Mouse (Mus musculus) frontal cortex, postnatal 14 days (tissue): ENCODE results near the gene Rftn1.
"Not testable (repeated sequence)": the region's sequence is repeated elsewhere in the genome, so short reads cannot be mapped to it uniquely, and the experiment has no call there.

Experiments
- DNase-seq, 2 experiments: peaks; one replicate each; pipeline ENCODE4 v3.0.0; 2022; ENCODE audit warnings: low spot score in 2 of 2

The Rftn1 gene

DNA sequence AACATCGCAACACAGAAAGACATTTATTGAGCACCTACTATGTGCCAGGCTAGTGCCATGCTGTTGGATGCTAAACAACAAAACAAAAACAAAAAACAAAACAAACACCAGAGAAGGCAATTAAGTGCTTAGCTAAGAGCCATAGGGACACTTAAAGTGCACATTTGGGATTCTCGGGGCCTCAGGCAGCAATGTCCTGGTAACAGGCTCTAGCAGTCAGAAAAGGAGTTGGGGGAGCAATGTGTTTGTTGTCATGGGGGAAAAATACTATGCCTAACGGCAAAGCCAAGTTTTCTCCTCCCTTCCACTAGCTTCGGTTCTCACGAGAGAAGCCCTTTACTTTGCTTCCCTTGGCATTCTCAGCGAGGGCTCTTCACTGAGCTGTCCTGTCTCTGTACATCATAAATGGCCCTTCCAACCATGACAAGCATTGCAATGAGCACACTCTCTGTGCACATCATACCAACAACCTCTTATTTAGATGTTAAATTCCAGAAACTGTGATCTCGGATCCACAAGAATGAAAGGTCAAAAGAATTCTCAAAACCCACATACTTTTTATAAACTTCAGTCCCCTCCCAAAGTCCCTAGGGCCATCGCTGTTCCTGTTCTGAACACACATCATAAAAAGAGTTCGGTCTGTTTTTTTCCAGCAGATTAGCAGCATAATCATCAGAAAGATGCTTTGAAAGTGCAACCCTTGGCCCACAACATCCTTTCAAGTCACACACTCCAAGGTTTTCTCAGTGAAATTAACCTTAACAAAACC, 63.2 kb downstream of the Rftn1 start:
- DNase-seq: no peak

- DNase-seq: no peak
Observed at GRCm38 (mm10) chr17:50126545-50126944, 63.9 kb downstream of the Rftn1 start.

DNA sequence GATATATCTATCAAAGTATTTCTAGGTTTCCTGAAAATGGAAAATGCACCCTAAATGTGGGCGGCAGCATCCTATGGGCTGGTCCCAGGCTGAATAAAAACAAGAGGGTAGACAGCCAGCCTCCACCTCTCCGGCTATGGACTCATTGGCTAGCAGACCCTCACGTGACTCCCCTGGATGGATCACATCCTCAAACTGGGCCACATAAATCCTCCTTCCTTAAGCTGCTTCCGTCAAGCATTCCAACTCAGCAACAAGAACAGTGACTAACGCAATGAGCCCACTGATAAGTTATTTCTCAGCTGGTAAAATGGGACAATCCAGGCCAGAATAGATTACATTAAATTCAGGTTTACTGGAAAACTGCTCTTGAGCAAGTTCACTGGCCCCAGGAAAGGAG, 64.6 kb downstream of the Rftn1 start:
- no peak for DNase-seq

DNA sequence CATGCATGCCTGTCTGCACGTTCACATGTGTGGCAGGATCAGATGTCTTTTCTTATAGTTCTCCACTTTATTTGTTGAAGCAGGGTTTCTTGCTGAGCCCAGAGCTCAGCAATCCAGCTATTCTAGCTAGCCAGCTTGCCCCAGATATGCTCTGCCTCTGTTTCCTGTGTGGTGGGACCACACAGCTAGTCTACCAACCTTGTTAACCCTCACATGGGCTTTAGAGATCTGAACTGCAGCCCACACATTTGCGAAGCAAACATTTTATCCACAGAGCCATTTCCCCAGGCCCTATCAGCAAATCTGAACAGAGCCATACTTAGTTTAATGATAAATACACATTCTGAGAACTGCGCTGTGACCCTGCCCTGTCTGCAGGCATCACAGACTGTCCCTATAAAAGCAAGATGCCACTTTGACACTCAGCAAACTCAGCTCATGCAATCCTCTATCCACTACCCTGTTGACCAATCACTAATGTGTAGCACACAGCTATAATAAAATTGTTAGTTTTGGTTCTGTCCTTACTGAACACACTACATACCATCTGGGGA, 65.2 kb downstream of the Rftn1 start:
- no peak for DNase-seq

DNA sequence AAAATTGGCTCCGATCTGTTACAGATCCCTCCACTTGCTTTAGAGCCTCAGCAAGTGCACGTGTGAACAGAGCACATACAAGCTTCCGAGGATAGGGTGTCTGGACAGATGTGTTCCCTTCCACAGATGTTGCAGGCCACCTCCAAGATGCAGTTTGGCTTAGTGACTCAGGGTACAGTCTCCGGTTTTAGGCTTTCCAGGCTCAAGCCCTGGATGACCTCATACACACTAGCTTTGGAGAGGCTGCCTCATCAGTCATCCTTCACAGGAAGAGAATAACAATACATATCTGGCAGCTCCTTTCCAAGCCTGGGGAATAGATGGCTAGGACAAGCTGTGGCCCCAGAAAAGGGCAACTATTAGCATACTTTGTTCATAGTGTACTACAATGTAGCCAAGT, 65.8 kb downstream of the Rftn1 start:
- DNase-seq: no peak

- DNase-seq: no peak
Observed at GRCm38 (mm10) chr17:50122555-50122954, 67.9 kb downstream of the Rftn1 start.

GRCm38 (mm10) chr17:50120098-50120497, 70.4 kb downstream of the Rftn1 start:
- no peak for DNase-seq

DNA sequence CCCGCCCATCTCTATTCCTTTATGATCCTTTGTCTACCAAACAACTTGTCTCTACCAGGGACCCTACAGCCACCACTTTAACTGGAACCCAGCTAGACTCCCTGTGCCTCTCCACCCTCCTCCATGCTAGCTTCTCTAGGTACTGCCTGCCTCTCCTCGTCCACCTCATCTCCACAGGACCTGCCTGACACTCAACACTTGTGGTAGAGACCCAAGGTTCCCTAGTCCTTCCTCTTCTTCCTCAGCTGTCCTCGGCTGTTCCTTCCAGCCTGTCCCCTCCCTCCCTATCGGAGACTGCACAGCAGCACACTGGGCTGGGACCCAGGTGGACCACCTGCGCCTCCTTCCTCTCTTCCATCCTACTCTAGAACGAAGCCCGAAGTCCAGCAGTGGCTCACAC, 73.0 kb downstream of the Rftn1 start:
- DNase-seq: no peak

GRCm38 (mm10) chr17:50116980-50117379, 73.5 kb downstream of the Rftn1 start:
- no peak for DNase-seq

- DNase-seq: not testable (repeated sequence)
Observed at GRCm38 (mm10) chr17:50116401-50116800, 74.1 kb downstream of the Rftn1 start.

DNA sequence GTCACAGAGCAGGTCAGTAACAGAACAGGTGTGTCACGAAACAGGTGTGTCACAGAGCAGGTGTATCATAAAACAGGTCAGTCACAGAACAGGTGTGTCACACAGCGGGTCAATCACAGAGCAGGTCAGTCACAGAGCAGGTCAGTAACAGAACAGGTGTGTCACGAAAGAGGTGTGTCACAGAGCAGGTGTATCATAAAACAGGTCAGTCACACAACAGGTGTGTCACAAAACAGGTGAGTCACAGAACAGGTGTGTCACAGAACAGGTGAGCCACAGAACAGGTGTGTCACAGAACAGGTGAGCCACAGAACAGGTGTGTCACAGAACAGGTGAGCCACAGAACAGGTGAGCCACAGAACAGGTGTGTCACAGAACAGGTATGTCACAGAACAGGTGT, 74.8 kb downstream of the Rftn1 start:
- DNase-seq: not testable (repeated sequence)

DNA sequence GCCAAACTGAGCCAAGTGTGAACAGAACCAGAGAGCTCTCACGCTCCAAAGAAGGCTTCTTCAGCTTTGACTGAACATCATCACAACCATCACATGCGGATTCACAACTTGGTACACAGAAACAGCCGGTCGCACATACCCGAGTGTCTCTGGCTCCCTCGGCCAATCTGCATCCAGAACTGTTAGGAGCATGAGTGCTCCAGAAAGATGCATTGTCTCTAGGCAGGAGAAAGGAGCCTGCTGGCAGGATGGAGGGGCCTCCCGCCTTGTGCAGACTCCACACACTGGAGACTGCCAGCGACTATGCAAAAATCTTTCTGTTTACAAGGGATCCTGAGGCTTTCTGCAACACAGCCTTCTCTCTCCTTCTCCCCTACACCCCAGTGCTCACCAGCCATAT, 75.8 kb downstream of the Rftn1 start:
- no peak for DNase-seq

DNA sequence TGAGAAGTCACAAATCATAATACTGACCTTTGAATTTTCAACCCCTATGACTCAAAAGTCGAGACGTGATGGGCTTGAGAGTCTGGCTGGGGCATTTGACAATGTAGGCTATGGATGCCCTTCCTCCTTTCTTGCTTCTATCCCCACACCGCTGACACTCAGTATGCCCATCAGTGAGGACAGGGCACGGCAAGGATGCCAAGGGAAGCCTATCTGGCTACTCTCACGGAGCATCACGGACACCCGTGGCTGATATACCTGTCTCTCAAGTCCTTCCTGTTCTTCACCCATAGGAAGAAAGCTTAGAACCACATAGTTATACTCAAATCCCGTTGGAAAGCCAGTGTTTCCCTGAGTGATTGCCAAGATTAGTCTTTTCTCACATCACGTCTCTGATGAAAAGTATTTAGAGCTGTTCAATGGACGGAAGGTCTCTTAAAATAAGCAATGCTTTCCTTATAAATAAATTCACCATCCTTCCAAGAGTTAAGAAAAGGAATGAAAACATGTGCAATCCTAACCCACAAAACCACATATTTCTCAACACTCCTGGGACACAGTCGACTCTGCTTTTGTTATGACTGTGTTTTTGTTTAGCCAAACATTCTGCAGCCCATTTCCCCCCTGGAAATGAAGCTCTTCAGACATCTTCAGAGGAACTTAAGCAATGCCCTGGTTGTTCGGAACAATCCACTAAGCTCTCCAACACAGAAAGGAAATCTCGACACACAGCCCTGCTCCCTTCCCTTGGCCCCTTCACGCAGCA, 79.6 kb downstream of the Rftn1 start:
- DNase-seq: no peak

GRCm38 (mm10) chr17:50106811-50107210, 83.7 kb downstream of the Rftn1 start:
- DNase-seq: no peak

DNA sequence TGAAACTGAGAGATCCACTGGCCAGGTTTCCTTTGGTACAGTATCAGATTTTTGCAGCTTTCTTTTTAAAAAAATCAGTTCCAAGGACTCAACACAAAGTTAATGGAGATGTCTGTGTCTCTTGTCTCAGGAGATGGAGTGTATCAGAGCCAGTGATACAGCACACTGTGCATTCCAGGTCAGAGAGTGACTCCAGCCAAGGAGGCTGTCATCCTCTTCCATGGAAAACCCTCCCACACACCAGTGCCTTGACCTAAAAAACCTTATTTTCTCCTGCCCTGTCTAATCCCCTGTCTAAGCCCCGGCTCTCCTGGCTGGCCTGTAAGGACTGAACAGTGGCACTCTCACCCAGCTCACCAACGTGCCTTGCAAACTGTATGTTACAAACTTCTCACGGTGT, 86.3 kb downstream of the Rftn1 start:
- no peak for DNase-seq

GRCm38 (mm10) chr17:50101416-50101815, 89.1 kb downstream of the Rftn1 start:
- DNase-seq: no peak

GRCm38 (mm10) chr17:50100070-50100469, 90.4 kb downstream of the Rftn1 start:
- DNase-seq: no peak

DNA sequence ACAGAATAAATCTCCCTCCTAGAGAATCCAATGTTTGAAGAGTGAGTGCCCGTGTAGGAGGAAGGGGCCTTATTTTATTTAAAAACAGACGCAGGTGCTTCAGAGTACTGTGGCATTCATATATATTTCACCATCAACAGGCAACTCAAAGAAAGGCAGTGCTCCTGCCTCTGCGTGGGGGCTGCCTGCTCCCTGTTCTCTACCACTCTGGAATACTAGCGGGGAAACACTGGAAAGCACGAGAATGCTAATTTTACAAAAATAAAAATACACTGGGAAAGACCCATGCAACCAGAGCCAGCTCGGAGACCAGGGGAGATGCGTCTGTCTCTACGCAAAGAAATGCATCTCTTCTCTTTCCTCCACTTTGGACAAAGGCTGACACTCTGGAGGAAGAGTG, 91.1 kb downstream of the Rftn1 start:
- no peak for DNase-seq

DNA sequence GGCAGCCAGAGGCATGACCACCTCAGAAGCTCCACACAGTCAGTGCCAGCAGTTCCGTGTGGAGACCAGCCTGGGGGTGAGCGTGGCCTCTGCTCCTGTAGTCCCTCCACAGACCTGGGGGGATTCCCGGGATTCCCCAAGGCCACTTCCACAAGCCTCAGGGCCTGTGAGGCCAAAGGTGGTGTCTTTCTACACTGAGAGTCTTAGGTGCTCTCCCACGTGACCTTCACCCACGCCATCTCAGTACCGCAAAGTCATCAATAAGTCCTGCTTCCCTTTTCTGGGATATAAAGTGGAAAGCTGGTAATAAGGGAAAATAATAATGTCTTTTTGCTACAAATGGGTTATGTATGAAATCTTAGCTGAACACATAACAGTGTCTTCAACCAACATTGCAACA, 92.2 kb downstream of the Rftn1 start:
- no peak for DNase-seq

GRCm38 (mm10) chr17:50097831-50098230, 92.6 kb downstream of the Rftn1 start:
- no peak for DNase-seq

- no peak for DNase-seq
Observed at GRCm38 (mm10) chr17:50096305-50096704, 94.2 kb downstream of the Rftn1 start.

GRCm38 (mm10) chr17:50094596-50094995, 95.9 kb downstream of the Rftn1 start:
- no peak for DNase-seq

DNA sequence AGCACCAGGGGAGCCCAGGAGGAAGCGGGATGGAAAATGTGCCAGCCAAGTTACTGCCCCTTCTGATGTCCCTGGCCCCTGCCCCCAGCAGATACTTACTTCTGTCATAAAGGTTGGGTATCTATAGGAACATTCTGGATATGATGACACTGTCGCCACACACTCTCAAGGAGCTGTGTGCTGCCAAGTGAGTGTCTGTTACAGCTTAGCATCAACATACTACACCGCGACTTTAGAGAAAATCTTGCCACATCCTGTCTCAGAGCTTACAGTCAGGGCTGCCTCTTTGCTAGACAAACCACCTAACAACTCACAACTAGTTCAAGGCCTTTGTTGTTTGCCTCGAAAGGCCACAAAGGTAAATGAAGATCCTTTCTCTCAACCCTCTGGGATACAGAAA, 96.4 kb downstream of the Rftn1 start:
- no peak for DNase-seq
